Mouse (Mus musculus): ENCODE measurements around the gene Tspan14. TPM values are rescaled to one million over a fixed set of nuclear protein-coding genes. Genes with fewer than 3 reads are reported as not detected.

Gene Tspan14
- total and polyA plus RNA-seq, 2 experiments, result 13.3 to 30.4 TPM

DNA sequence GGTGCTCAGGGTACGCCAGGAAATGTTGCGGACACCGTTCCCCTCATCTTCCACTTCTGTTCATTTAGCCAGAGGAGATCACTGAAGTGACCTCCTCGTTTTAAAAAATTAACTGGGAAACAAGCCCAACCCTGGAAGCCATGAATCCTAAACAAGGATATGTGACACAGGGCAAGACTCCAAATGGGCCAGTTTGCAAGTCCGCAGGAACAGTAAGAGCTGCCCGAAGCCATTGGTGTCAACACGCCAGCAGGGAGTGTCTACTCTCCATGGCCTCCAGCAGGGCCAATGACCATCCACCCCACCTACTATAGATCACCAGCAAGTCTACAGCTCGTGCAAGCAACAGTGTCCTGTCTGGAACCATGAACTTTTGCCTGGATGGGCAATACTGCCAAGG is 60.8 kb downstream of the Tspan14 start:
- no peak overlapping the region for H3K27ac ChIP-seq (replicated peaks; ENCODE audit: insufficient read depth, low read depth, low read length)
- no peak for TF ChIP-seq POLR2A (IDR thresholded peaks at IDR 0.05; ENCODE audit: extremely low read depth, insufficient read depth, low read length)
- no peak for TF ChIP-seq CTCF (IDR thresholded peaks at IDR 0.05; ENCODE audit: low read depth, low read length)
- H3K4me3 ChIP-seq (ENCODE audit: insufficient read depth, low read depth, low read length), result no peak overlapping the region
- no peak for DNase-seq (ENCODE audit: extremely low read depth, low read depth, low spot score)
- no peaks in the 10 kb centered on the region for H3K27me3 ChIP-seq (ENCODE audit: control insufficient read depth, insufficient read depth, low read length)
- H3K9ac ChIP-seq (ENCODE audit: low read depth, low read length), result no peak overlapping the region
- peaks cover 15% of the 10 kb centered on the region; the same call in 1 of the 2 replicates for H3K36me3 ChIP-seq (ENCODE audit: control insufficient read depth, insufficient read depth, low read length)
- H3K79me2 ChIP-seq (ENCODE audit: control insufficient read depth, insufficient read depth, low read length), result no peaks in the 10 kb centered on the region
- H3K4me1 ChIP-seq (ENCODE audit: control insufficient read depth, insufficient read depth, low read length), result no peaks in the 10 kb centered on the region
- WGBS, result 71% methylated on average over 8 of the region's 8 CpGs

DNA sequence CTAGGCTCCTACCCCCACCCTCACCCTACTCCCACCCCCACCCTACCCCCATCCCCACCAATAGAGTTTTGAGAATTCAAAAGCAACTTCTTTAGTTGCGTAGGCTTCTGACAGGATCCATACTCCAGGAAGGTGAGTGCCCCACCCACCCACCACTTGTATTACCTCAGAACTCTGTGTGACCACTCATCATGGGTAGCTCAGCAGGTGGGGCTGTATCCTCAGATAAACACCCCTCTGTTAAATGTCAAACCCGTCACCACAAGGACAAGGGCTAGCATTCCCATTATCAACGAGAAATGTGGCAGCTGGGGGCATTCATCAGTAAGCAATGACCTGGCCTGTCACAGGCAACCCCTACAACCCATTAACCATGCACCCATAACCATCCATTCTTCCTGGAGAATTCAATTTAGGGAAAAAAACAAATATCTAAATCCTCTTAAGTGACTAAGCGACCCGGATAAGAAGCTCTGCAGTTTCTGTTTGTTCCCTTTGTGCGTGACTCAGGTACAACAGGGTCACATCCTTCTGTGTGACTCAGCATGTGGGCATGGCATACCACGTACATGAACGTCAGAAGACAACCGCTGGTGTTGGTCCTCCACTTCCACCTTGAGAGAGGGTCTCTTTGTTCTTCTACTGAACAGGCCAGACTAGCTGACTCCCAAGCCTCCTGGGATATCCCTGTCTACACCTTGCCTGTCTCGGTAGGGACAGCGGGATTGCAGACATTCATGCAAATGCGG is 64.1 kb downstream of the Tspan14 start:
- 69% methylated on average over 12 of the region's 12 CpGs for WGBS
- Histone ChIP-seq H3K79me2 (ENCODE audit: control insufficient read depth, insufficient read depth, low read length) (no peaks in the 10 kb centered on the region), H3K27me3 (ENCODE audit: control insufficient read depth, insufficient read depth, low read length) (no peaks in the 10 kb centered on the region), H3K4me1 (ENCODE audit: control insufficient read depth, insufficient read depth, low read length) (no peaks in the 10 kb centered on the region), H3K4me3 (ENCODE audit: insufficient read depth, low read depth, low read length) (no peak overlapping the region), H3K36me3 (ENCODE audit: control insufficient read depth, insufficient read depth, low read length) (peaks cover 2% of the 10 kb centered on the region; the same call in 1 of the 2 replicates), H3K27ac (replicated peaks; ENCODE audit: insufficient read depth, low read depth, low read length) (no peak overlapping the region), H3K9ac (ENCODE audit: low read depth, low read length) (no peak overlapping the region)
- TF ChIP-seq CTCF (IDR thresholded peaks at IDR 0.05; ENCODE audit: low read depth, low read length) (no peak), POLR2A (IDR thresholded peaks at IDR 0.05; ENCODE audit: extremely low read depth, insufficient read depth, low read length) (no peak)
- DNase-seq (ENCODE audit: extremely low read depth, low read depth, low spot score), result no peak

DNA sequence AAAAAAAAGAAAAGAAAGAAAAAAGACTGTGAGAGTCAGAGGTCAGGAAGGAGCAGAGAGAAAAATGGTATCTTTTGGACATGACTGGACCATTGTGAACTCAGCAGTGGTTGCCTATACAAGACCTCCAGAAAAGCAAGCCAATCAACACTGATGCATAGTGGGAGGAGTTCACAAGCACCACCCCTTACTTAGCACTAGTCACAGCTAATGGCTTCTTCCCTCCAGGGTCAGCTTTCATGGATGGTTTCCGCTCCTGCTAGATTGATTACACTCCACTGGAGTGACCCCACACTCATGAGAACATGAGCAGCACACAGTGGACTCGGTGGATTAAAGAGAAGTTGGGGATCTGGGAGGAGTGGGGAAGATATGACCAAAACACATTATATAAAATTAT is 66.3 kb downstream of the Tspan14 start:
- WGBS, result 81% methylated on average over 2 of the region's 2 CpGs
- TF ChIP-seq POLR2A (IDR thresholded peaks at IDR 0.05; ENCODE audit: extremely low read depth, insufficient read depth, low read length), result no peak
- no peak for TF ChIP-seq CTCF (IDR thresholded peaks at IDR 0.05; ENCODE audit: low read depth, low read length)

DNA sequence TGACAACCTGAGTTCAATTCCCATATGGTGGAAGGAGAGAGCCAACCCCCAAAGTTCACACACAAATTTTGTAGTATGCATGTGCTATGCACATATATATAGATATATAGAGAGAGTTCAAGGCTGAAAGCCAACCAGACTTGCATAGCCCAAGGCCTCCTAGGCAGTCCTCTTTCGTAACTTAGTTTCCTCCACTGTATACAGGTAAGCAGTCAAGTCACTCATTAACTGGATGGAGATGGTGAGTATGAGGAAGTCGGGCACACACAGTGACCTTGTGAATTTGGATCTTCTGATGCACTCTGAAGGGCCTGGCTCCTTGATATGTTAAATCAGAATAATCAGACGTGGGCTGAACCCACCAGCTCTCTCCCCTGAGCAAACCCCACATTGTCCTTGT is 68.7 kb downstream of the Tspan14 start:
- Histone ChIP-seq H3K4me3 (ENCODE audit: insufficient read depth, low read depth, low read length) (no peak overlapping the region), H3K9ac (ENCODE audit: low read depth, low read length) (no peak overlapping the region), H3K36me3 (ENCODE audit: control insufficient read depth, insufficient read depth, low read length) (no peaks in the 10 kb centered on the region), H3K27me3 (ENCODE audit: control insufficient read depth, insufficient read depth, low read length) (no peaks in the 10 kb centered on the region), H3K27ac (replicated peaks; ENCODE audit: insufficient read depth, low read depth, low read length) (no peak overlapping the region), H3K79me2 (ENCODE audit: control insufficient read depth, insufficient read depth, low read length) (no peaks in the 10 kb centered on the region), H3K4me1 (ENCODE audit: control insufficient read depth, insufficient read depth, low read length) (peaks cover 2% of the 10 kb centered on the region; the same call in 1 of the 2 replicates)
- no peak for DNase-seq (ENCODE audit: extremely low read depth, low read depth, low spot score)
- no peak for TF ChIP-seq CTCF (IDR thresholded peaks at IDR 0.05; ENCODE audit: low read depth, low read length)
- no peak for TF ChIP-seq POLR2A (IDR thresholded peaks at IDR 0.05; ENCODE audit: extremely low read depth, insufficient read depth, low read length)
- WGBS, result 39% methylated on average over 3 of the region's 3 CpGs

More for the DNA sequence above, 66.3 kb downstream of the Tspan14 start:
- Histone ChIP-seq H3K9ac (ENCODE audit: low read depth, low read length) (no peak overlapping the region), H3K79me2 (ENCODE audit: control insufficient read depth, insufficient read depth, low read length) (no peaks in the 10 kb centered on the region), H3K4me1 (ENCODE audit: control insufficient read depth, insufficient read depth, low read length) (no peaks in the 10 kb centered on the region), H3K27ac (replicated peaks; ENCODE audit: insufficient read depth, low read depth, low read length) (no peak overlapping the region), H3K27me3 (ENCODE audit: control insufficient read depth, insufficient read depth, low read length) (no peaks in the 10 kb centered on the region), H3K36me3 (ENCODE audit: control insufficient read depth, insufficient read depth, low read length) (no peaks in the 10 kb centered on the region), H3K4me3 (ENCODE audit: insufficient read depth, low read depth, low read length) (no peak overlapping the region)
- DNase-seq (ENCODE audit: extremely low read depth, low read depth, low spot score), result no peak

DNA sequence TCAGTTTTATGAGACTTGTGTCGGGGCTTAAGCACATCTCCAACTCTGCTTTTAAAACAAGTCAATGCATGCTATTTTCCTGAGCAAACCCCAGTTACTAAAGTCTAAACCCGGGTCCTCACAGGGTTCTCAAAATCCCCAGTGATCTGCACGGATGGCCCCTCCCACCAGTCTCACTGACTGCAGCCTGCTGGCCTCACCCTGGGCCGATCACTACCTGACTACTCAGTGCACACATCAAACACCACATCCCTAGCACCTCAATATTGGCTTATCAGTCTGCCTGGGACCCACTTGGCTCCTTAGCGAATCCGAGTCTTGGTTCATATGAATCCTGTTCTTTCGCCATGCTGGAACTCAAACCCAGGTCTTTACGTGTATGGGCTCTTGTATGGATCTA is 70.9 kb downstream of the Tspan14 start:
- 72% methylated on average over 8 of the region's 8 CpGs for WGBS

More for the DNA sequence above, 70.9 kb downstream of the Tspan14 start:
- H3K79me2 ChIP-seq (ENCODE audit: control insufficient read depth, insufficient read depth, low read length), result no peaks in the 10 kb centered on the region
- no peak overlapping the region for H3K9ac ChIP-seq (ENCODE audit: low read depth, low read length)
- DNase-seq (ENCODE audit: extremely low read depth, low read depth, low spot score), result no peak
- no peaks in the 10 kb centered on the region for H3K36me3 ChIP-seq (ENCODE audit: control insufficient read depth, insufficient read depth, low read length)
- no peak overlapping the region for H3K27ac ChIP-seq (replicated peaks; ENCODE audit: insufficient read depth, low read depth, low read length)
- TF ChIP-seq CTCF (IDR thresholded peaks at IDR 0.05; ENCODE audit: low read depth, low read length) (no peak), POLR2A (IDR thresholded peaks at IDR 0.05; ENCODE audit: extremely low read depth, insufficient read depth, low read length) (no peak)
- H3K4me1 ChIP-seq (ENCODE audit: control insufficient read depth, insufficient read depth, low read length), result peaks cover 2% of the 10 kb centered on the region; the same call in 1 of the 2 replicates
- no peaks in the 10 kb centered on the region for H3K27me3 ChIP-seq (ENCODE audit: control insufficient read depth, insufficient read depth, low read length)
- no peak overlapping the region for H3K4me3 ChIP-seq (ENCODE audit: insufficient read depth, low read depth, low read length)
